Mouse (Mus musculus): ENCODE data around the gene Fbxl20.

Fbxl20 gene

GRCm38 (mm10) chr11:98086574-98086973 lies 63.6 kb downstream of the Fbxl20 start:
- no peak for DNase-seq

- DNase-seq: no peak
Measured at GRCm38 (mm10) chr11:98086141-98086540, 64.1 kb downstream of the Fbxl20 start.

GRCm38 (mm10) chr11:98082745-98083144 lies 67.5 kb downstream of the Fbxl20 start:
- DNase-seq: no peak

GRCm38 (mm10) chr11:98080450-98080849 lies 69.8 kb downstream of the Fbxl20 start:
- DNase-seq: no peak

- DNase-seq: no peak
Measured at GRCm38 (mm10) chr11:98077086-98077485, 73.1 kb downstream of the Fbxl20 start.

- DNase-seq: peak; percentile 94
Measured at GRCm38 (mm10) chr11:98075195-98075808, 74.9 kb downstream of the Fbxl20 start.

- DNase-seq: no peak
Measured at GRCm38 (mm10) chr11:98073442-98073841, 76.8 kb downstream of the Fbxl20 start.

GRCm38 (mm10) chr11:98067255-98067654 lies 82.9 kb downstream of the Fbxl20 start:
- no peak for DNase-seq

- DNase-seq: no peak
Measured at GRCm38 (mm10) chr11:98066201-98066600, 84.0 kb downstream of the Fbxl20 start.

- peak; percentile 74 for DNase-seq
Measured at GRCm38 (mm10) chr11:98061904-98062562, 88.2 kb downstream of the Fbxl20 start.

GRCm38 (mm10) chr11:98061441-98061840 lies 88.8 kb downstream of the Fbxl20 start:
- no peak for DNase-seq

GRCm38 (mm10) chr11:98060104-98060692 lies 90.0 kb downstream of the Fbxl20 start:
- DNase-seq: no peak

GRCm38 (mm10) chr11:98059662-98060061 lies 90.5 kb downstream of the Fbxl20 start:
- no peak for DNase-seq

- DNase-seq: no peak
Measured at GRCm38 (mm10) chr11:98057998-98058397, 92.2 kb downstream of the Fbxl20 start.

- no peak for DNase-seq
Measured at GRCm38 (mm10) chr11:98057466-98057865, 92.7 kb downstream of the Fbxl20 start.

GRCm38 (mm10) chr11:98052989-98053834 lies 97.0 kb downstream of the Fbxl20 start, which contains the start of gene Stac2:
Gene Stac2, minus strand, starts transcription at chr11:98053462.
- DNase-seq: peak; percentile 80

- DNase-seq: peak; percentile 49
Measured at GRCm38 (mm10) chr11:98052129-98052988, 97.8 kb downstream of the Fbxl20 start.

- DNase-seq: peak; percentile 42
Measured at GRCm38 (mm10) chr11:98051611-98052128, 98.5 kb downstream of the Fbxl20 start.

- no peak for DNase-seq
Measured at GRCm38 (mm10) chr11:98050940-98051339, 99.3 kb downstream of the Fbxl20 start.

- DNase-seq: no peak
Measured at GRCm38 (mm10) chr11:98050520-98050815, 99.7 kb downstream of the Fbxl20 start.

GRCm38 (mm10) chr11:98049672-98050519 lies 100.3 kb downstream of the Fbxl20 start:
- DNase-seq: peak; percentile 21

Measured in lung, postnatal 36 days (tissue).